Mouse (Mus musculus): ENCODE data around the gene Jade2.
A peak's percentile ranks its signal among the peaks of the same experiment; 100 is the strongest.

Jade2 gene

DNA sequence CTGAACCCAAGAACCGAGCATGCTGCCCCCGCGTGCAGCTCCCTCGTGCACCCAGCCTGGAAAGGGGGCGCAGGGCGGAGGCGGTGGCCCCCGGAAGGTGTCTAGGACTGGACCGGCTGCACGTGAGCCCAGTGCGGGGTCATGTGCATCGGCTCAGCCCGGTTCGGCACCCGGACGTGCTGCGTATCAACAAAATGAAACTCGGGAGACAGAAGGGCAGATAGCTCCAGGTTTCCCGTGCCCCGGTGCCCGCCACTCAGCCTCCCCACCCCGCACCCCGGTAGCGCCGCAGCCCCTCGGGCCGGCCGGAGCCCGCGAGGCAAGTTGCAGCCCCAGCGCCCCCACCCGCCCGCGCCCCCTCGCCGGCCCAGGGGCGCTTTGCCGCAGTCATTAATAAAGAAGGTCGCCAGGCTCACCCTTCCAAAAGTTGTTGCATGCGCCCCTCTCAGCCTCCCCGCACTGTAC is 805 bp downstream of the Jade2 start:
- DNase-seq: peak; percentile 73 to 81

DNA sequence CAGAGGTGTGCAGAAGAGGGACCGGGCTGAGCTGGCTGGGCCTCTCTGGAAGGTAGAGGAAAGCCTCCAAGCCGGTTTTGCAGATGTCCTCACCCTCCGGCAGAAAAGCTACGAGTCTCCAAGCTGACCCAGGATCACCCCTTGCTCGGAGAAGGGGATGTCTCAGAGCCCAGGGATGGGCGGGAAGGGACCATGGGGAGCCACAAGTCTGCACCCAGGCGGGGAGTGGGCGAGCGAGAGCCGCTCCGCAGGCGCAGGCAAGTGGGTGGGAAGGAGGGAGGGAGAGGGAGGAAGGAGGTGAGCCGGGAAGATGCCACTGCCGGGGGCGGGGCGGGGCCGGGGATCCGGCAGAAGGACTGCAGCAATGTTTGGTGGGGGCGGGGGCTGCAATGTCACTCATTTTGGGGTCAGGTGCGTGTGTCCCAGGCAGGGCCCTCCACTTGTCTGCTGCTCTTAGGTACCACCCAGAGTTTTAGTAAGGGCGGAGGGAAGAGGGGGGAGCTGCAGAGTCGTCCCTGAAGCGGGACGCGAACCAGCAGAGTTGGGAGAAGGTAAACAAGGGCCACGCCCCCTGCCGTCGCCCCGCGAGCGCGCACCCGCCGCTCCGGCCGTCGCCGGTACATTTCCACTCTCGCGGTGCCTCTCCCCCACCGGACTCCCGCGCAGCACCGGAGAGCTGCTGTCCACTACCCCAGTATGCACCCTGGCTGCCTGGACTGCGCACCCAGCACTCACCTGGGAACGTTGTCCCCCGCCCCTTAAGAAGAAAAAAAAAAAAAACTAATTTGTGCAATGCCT is 1.4 kb downstream of the Jade2 start:
- DNase-seq: peak; percentile 86

DNA sequence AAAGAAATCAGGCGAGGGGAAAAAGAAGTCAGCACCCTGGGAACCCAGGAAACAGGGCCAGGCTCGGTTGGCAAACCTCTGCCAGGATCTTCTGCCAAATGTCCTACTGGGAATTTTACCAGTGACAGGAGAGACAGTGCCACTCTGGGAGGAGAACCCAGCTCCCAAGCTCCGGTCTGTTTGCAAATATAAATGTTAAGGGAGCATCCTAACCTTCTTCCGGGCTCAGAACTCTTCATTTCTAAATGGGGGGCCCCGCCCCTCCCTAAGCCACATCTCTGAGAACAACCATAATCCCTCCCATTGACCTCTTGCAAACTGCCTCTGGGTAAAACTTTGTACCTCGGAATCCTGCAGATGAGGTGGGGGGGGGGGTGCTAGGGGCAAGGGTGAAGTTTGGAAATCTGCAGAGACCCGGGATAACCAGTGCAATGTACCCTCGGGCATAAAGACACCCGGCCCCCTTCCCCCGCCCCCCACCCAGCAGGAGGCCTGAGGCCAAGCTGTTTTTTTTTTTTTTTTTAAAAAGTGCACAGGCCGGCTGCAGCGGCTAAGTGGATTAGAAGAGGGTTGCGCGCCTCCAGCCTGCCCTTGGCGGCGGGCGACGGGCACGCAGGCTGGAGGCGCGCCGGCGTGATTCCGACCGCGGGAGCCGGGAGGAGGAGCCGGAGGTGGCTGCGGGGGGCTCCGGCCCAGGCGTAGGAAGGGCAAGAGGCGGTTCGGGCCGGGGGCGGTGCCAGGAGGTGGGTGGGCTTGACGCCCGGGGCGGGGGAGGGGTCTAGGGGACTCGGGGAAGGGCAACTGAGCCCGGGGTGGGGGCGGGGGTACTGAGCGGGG is 2.3 kb downstream of the Jade2 start:
- peak; percentile 85 to 90 for DNase-seq

DNA sequence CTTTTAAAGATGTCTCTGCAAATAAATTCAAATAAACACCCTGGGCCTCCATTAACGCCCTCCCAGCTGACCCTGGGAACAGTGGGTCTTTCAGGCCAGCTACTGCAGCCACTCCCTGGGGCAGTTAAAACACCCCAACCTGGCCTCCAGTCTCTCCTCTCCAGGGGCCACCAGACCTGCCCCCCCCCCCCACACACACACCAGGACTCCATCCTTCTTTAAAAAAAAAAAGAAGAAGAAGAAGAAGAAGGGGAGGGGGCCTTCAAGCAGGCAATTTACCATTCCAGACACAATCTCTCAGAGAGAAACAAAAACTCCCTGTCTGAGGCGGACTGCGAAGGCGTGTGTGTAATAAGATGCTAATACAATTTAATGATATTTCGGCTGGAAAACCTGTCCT is 4.9 kb downstream of the Jade2 start:
- no peak for DNase-seq

DNA sequence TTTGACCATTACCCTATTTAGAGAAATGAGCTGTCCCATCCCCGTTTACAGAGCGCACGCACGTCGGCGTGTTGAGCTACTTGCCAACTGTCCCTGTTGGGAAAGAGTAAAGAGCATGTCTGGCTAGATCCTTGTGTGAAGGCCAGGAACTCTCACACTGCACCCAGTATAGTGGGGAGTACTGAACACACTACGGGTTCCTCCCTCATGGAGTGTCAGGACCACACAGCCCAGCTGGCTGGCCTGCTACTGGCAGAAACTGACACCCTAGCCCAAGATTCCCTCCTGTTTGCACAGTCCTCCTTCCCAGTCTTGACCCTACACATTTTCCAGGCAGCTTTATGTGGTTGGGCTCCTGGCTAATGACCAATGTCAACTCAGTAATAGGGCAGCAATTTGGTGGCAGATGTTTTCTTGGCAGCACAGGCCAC is 5.3 kb downstream of the Jade2 start:
- DNase-seq: no peak

DNA sequence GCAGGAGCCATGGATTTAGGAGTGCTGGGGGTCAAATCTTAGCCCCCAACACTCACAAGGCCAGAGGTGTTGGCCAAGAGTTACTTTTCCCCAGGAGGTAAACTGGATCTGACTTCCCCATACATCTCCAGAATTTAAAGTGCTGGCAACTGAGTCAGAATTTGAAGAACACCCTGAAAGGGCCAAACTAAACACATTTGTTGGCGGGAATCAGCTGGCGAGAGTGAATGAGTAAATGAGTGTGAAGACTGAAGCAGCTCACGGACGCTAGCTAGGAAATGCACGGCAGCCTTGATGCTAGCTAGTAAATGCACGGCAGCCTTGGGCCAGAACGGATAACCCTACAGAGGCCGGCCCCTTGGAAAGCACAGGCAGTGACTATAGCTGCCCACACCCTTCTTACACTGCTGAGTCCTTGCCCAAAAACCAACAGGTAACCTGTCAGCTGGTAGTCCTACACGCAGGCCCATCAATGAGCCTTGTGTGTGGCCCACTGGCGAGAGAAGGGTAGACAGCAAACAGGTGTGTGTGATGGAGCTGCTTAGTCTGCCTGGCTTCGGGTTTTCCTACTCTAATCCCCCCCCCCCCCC is 6.6 kb downstream of the Jade2 start:
- DNase-seq: no peak

DNA sequence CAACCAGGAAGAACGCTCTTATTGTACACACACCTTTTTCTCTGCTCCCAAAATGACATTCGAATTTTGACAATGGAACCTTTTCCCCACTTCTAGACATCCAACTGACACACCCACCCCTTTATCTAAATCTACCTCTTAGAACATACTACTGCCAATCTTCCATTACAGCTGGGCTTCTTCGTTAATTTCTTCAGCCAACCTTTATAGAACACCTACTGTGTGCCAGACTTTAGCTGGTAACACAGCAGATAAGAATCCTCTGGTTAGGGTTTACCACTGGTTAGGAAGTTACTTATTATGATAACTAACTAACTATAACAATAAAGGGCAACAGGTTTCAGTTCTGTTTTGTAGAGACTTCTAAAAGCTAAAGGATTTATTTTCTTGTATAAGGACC is 9.1 kb downstream of the Jade2 start:
- no peak for DNase-seq

DNA sequence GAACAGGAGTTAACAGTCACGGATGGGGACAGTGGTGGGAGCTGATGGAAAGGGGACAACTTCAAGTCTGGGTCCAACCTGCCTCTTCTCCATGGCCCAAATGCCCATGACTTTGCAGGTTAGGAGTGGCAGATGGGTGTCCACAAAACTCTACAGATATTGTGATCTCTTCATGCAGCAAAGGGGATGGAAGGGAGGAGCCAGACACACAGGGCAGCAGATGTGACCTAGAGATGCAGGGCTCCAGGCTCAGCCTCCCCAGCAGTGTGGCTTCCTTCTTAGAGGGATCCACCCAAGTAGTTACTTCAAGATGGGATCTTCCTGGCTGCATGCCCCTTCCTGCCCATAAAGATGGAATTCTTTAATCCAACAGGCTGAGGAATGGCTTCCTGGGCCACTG is 9.6 kb downstream of the Jade2 start:
- DNase-seq: no peak

DNA sequence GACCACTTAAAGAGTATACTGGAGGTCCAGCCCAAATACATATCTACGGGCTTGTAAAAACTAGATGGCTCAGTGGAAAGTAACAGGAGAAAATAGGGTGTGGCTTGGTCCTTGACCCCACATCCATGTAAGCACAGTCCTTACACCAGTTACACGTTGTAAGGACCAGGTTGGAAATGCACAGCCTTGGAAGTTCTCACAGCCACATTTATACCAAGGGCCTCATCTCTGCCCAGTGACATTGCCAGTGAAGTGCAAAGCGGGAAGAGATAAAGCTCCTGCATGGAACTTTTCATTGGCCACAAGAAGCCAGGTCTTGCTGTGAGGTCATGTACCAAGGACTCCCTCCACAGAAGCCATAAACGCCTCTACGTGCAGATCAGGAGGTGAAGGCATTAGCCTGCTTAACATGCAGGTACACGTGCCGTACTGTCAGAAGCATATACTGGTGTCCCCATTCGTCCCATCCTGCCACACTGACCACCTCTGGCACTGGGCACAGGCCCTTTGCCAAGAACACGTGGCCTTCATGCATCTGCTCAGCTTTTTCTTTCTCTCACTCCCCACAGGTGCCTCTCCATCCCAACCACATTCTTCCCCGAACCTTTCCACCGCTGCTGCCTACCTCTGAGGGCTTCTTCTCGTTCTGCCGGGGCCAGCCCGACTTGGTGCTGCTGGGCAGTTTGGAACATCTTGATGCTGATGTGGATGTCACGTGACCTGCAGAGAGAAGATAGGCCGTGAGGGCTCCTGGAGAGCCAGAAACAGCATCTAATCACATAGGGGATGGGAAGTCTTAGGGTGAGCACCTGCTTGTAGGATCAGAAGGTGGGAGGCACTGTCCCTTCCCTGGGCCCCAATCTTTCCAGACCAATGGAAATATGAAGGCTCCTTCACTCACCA is 11.2 kb downstream of the Jade2 start:
- DNase-seq: no peak

DNA sequence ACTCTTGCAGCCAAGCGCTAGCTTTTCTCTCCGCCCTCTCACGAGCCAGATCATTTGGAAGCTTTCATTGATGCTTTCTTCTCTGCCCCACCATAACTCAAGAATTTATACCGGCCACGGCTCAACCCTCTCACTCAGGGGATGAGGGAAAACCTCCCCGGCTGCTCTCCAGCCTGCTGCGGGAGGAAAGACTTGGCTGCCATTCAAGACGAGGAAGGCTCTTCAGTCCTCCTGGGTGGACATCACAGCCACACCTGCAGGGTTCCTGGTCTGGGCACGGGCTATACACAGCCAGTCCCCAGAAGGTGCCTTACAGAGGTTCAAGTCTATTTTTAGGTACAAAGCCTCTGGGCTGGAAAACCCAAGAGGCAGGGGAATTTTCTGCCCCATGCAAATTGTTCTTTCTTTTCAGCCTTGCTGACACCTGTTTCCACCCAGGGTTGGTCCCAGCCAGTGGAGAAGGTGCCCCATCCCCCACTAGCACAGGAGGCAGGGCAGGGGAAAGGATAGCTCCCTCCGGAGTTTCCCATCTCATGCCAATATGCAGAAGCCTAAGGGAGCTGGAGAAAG is 12.8 kb downstream of the Jade2 start:
- no peak for DNase-seq

DNA sequence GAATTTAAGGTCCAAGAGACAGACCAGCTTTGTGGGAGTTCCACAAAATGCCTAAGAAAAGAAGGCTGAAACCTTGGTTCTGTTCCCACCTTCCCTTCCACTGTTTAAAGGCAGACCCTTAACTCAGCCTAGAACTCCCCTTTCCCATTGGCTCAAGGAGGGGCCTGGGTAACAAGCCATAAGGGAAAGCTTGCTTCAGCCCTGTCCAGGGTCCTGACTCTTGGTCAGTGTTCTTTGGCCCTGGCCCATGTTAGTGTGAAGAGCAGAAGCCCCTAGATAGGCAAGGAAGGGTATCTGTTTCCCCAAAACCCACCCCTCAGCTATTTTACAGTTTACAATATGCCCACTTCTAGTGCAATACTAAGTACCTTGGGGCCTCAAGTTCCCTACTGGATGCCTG is 13.6 kb downstream of the Jade2 start:
- DNase-seq: no peak

DNA sequence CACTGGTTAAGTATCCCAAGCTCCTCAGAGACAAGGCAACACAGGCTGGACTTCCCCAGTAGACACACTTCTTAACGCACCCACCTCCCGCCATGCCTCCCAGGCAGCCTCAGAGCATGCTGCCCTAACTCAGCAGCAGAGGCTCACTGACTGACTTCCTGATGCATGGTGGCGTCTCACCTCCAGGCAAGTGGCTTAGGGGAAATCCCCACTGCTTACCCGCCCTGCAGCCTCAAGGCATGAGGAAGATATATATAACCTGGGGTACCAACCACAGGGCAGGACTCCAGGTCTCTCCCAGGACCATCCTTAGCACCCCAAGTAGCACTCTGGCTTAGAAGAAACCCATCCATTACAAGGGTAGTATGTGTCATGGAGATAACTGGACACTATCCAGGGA is 14.3 kb downstream of the Jade2 start:
- peak; percentile 22 to 37 for DNase-seq

DNA sequence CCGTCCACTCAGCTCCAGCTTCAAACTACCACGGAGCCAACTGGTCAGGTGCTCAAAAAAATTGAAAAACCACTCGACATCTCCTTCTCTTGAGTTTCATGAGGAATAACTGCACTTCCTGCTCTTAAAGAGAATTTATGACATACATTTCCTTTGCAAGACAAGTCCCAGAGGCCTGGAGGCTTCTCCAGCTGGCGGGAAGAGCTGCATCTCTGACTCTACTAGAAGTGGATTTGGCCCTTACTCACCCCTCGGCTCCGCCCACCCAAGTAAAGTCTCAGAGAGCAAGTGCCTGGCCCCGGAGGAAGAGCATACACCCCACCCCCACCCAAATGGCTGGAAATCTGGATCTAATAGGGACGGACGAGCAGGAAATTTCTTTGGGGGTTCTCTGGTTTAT is 16.3 kb downstream of the Jade2 start:
- DNase-seq: no peak

DNA sequence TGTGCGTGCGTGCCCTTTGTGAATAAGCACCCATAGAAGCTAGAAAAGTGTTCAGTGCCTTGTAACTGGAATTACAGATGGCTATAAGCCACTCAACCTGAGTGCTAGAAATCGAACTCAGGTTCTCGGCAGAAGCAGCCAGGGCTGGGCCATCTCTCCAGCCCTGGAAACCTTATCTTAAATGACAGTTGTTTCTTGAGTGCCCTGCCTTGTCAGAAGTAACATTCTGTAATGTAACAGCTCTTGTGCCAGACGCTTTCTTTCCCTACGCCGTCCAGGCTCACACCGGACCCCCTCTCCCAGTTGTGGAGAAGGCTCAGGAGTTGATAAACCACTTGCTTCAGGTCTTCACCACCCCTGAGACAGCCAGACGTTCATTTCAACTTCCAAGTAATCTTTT is 16.8 kb downstream of the Jade2 start:
- DNase-seq: no peak

DNA sequence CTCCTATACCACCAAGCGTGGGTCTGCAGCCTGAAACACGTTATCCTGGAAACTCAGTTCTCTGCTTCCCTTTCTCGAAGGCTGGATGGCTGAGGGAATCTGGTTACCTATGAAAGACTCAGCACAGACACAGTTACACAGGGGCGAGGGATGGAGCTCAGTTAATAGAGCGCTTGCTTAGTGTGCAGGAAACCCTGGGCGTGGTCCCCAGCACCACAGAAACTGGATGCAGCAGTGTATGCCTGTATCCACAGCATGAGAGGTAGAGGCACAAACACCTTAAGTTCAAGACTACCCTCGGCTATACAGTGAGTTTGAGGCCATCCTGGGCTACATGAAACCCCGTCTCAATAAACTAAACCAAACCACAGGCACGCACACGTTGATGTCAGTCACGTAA is 17.5 kb downstream of the Jade2 start:
- no peak for DNase-seq

DNA sequence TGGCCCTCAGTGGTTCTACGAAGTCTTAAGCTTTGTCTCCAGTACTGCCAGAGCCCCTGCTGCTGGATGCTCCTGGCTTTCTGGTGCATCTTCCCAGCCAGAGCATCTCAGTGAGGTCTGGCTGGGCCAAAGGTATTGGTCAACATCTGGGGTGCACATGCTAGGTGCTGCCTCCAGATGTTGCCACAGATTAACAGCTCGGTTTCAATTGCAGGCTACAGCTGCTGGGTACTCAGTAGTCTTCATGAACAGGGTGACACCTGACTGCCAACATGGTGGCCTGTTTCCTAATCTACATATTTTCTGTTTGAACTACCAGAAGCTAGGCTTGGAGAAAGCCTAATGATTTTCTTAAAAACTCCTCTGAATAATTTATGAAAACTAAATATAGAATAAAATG is 18.3 kb downstream of the Jade2 start:
- no peak for DNase-seq

DNA sequence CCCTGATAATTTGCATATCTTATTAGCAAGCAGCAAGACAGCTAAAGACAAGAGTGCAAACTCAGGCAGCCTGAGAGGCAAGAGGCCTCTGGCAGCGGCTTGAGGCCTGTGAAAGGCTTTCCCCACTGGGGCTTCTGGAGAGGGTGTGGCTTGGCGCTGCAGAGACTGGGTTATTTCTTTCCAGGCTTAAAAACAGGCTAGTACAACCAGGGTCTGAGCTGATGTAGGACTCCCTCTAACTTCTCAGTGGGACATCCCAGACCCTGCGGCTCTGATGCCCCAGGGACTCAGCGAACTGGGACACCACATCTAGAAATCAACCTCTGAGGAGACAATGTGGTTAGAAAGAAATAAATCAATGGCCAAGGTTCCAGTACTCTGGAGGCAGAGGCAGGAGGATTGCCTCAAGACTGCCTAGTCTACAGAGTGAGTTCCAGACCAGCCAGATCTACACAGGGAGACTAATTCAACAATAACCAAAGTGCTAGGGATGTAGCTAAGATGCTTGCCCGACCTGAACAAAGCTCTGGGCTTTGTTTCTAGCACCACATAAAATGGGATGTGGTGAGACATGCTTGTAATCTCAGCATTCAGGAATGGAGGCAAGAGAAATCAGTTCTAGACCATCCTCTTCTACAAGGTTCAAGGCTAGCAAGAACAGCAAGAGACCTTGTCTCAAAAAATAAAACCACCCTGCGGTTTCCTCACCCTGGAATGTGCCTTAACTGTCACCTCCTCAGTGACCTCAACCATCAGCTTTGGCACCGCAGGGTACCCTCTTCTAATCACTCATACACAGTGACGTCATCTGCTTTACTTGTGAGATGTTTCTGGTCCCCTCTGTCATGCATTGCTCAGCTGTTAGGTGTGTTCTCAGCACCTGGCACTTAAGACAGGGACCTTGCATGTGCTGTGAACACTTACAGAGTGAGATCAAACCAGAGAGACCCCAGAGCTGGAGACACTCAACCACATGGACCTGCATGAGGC is 20.0 kb downstream of the Jade2 start:
- no peak for DNase-seq

DNA sequence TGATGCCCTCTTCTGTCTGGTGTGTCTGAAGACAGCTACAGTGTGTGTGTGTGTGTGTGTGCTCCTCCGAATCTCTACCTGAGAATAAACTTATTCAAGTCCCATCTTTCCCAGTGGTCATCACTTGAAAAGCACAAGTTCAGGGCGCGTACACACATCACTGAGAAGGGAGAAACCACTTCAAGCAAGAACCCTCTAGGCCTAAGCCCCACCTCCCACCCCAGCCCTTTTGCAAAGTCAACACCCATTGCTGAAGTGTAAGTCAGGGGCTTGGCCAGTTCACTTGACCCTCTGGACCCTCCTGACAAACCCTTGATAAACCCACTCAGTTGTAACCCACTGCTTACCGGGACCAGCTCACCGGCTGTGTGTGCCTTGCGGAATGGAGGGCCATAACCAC is 20.9 kb downstream of the Jade2 start:
- no peak for DNase-seq

DNA sequence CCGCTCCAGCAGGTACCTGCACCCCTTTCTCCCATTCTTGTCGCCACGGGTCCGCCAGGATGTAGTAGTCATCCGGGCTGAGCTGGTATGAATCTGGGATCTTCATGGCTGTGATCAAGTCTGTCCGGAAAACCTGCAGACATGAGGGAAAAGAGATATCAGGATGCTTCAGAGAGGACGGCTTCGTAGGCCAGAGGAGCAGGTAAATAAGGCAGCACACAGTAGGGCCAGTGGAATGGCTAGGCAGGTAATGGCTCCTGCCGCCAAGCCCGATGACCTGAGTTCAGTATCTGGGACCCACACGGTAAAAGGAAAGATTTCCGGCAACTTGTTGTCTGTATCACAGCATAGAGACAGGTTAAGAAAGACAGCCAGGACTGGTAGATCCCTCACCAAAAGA is 21.9 kb downstream of the Jade2 start:
- no peak for DNase-seq

DNA sequence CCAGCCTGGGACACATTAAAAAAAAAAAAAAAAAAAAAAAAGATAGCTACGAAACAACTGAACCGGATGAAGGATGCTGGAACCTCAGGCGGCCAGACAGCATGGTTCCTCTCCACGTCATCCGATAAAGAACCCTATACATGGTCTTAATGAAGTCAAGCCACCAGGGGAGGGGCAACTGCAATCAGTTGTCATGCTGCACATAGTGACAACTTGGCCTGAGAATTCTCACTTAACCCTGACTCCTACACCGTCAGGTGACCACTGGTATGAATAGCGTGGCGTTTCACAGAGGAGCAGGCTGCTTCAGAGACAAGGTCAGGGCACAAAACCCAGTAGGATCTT is 23.4 kb downstream of the Jade2 start:
- DNase-seq: no peak

DNA sequence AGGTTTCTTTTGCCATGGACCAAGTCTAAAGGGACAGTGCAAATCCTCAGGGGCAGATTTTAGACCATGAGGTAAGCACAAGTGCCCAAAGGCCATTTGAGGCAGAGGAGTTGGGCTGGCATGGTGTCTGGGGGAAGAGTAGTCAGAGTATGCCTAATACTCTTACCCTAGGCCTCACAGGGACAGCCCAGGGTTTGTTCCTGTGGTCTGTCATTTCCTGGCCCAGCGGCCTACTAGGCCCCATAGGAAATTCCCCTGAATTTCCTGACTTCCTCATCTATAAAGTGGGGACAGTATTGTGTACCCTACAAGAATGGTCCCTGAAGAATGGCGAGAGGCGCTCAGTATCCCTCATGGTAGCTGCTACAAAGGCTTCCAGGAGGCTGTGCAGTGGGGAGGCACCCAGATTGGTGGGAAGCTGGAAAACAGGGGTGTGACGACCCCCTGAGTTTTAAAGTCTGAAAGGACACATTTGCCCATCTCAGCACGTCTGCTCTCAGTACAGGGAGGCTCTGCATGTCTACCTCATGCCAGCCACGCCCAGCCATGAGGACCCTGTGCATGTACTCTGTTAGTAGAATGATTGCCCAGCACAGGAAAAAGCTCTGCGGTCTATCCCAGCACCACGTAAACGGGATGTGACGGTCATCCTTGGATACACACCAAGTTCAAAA is 23.9 kb downstream of the Jade2 start:
- no peak for DNase-seq
